Mouse (Mus musculus): ENCODE measurements around the gene A930018P22Rik. TPM values are rescaled to one million over a fixed set of nuclear protein-coding genes. Genes with fewer than 3 reads are reported as not detected.

Gene A930018P22Rik
- total RNA-seq, 2 experiments from 2014 or later, result 2.2 to 2.7 TPM

DNA sequence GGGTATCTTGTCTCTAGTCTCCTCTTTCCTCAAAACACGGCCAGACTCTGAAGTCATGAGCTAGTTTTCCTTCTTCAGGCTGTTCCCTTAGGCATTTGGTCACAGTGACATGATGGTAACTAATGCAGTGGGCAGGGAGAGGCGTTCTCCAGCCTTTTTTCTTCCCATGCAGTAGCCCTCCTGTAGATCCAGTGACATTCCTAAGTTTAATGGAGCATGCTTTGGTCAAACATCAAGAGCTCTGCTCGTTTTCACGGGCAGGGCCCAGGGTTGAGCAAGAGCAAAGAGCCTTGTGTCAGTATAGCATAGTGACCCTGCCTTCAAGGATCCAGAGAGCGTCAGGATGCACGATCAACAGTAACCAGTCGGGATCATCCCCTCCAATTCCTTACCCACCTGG is 40.8 kb downstream of the A930018P22Rik start:
- no peak for DNase-seq

DNA sequence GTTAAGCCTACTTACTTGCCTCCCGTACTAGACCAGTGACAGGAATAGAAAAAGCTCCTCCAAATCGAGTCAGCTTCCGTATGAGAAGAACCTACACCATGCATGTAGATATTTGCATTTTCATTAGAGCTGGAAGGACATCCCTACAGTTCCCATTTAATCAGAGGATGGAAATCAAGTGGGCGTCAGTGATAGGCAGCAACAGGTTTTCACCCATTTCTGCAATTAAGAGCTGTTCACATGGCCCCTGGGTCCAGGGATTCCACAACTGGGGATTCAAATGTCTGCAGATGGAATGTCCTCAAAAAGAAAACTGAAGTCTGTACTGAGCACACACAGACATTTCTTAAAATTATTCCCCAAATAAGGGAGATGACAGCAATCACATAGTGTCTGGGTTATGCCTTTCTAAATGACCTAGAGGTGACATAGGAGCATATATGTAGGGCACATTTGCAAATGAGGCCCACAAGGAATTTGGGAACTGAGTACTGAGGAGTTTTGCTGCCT is 41.5 kb downstream of the A930018P22Rik start:
- DNase-seq, result no peak

DNA sequence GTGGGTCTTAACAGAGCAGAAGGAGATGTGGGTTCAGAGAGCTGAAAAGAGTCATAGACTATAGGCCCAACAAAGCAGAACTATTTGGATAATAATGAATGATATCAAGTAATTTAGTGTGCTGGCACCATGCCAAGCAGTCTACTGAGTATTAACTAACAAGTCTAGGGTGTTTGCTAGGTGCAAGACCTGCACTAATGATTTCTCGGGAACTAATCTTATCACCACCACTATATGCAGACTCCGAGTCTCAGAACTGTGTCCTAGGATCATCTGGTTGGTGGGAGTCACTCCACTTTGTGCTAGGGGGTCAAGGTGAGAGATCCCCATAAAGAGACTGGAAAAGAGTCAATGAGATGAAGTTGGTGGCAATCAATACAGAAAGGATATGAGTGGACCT is 43.1 kb downstream of the A930018P22Rik start:
- no peak for DNase-seq

DNA sequence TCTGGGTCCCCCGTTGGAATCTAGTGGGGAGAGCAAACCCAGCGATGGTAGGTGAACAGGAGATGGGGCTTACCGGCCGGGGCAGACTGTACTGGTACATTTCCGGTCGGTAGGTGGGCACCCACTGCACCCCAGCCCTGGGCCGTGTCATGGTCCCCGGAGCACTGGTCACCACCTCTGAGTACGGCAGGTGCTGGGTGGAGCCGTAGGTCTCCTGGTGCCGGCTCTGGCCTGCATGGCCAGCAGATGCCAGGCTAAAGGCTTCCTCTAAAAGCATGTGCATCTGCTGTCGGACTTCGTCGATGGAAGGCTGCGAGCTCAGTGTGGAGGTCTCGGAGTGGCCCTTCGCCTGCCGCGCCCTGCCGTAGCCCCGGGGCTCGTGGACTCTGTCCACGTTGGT is 45.2 kb downstream of the A930018P22Rik start:
- DNase-seq, result no peak

DNA sequence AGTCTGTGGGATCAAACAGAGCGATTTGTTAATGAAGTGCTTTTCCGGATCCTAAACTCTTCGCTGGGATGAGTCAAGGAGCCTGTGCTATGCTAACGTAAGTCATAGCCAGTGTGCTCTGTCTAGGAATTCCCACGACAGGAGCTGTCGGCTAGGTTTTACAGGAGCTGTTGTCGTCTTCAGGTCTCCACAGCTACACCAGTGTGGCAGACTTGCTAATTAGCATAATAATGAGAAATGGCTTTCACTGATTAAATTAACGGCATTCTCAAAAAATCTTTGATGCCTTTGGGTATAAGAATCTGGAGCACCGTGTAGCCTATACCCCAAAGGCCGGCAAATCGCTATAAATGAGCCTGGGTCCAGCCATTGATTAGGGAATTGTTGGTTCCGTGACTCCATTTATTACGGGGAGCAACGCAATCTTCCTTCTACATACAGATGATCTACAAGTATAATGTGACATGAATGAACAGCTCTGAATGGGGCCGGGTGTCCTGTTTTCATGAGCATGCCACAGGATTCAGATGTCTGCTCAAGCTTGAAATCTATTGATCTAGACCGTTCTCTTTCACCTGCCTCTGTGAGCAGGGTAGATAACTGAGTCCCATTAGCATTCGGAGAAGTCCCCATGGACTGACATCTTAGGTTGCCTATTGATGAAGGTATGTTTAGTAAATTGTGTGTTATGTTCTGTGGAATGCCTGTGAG is 45.8 kb downstream of the A930018P22Rik start:
- no peak for DNase-seq

DNA sequence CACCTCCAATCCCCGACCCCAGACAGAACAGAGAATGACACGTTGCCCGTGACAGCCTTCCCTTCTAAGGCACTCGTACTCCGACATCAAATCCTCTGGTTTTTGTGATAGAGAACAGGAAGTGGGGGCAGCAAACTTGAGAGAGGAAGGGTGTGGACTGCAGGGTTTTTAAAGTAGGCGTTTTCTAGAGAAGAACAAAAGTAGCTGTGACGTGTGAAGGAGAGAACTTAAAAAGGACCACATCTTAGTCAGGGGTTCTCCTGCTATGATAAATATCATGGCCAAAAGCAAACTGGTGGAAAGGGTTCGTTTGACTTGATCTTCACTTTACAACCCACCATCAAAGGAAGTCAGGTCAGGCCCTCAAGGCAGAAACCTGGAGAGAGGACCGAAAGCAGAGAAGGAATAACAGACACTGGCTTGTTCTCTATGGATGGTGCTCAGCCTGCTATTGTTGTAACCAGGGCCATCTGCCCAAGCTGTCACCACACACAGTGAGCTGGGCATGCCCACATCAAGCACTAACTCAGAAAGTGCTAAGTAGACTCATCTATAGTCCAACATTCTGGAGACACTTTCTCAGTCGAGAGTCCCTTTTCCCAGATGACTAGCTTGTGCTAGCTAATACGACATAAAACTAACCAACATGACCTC is 50.3 kb downstream of the A930018P22Rik start:
- DNase-seq, result no peak

DNA sequence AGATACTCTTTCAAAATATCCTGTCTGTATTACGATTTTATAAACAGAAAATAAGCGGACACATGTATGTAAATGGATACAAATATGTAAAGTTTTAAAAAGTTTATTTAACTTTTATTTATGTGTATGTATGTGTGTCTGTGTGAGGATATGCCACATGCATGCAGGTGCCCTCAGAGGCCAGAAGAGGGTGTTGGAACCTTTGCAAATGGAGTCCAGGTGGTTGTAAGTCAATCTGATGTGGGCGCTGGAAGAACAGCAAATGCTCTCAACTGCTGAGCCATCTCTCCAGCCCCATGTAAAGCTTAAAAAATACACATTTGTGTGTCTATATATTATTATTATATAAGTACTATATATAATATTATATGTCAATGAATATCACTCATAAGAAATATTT is 50.9 kb downstream of the A930018P22Rik start:
- DNase-seq, result no peak

Other genes starting within 250 kb of the A930018P22Rik start
- gene Lmo2, start 164.8 kb upstream of the A930018P22Rik start, total RNA-seq (2021), result 10 to 100 TPM; 11.9 to 14.1 TPM
- gene Fbxo3, start 95.0 kb upstream of the A930018P22Rik start, total RNA-seq (2021), result 10 to 100 TPM; 48.8 to 51.2 TPM
- gene 4931422A03Rik, start 94.4 kb upstream of the A930018P22Rik start, total RNA-seq (2021), result not detected
- gene Gm10912, start 56.9 kb upstream of the A930018P22Rik start, total RNA-seq (2021), result under 1 TPM in 1 of 2 experiments, not detected in 1; 0.41 TPM
- not detected for gene Gm10799, start 54.2 kb upstream of the A930018P22Rik start, total RNA-seq (2021)
- gene Cd59b, start 52.9 kb upstream of the A930018P22Rik start, total RNA-seq (2021), result 1 to 10 TPM; 2.1 to 2.2 TPM
- gene Cd59a, start 27.0 kb upstream of the A930018P22Rik start, total RNA-seq (2021), result 10 to 100 TPM; 20.7 to 24.7 TPM

Data from gastrocnemius, postnatal 10 days (tissue).